Mouse (Mus musculus) C2C12 (cell line): ENCODE measurements around the gene Ptprt.

Experiments used
- CTCF ChIP-seq: IDR thresholded peaks from one replicate; pipeline ENCODE4 v1.5.1; 2011; ENCODE audit not compliant: control insufficient read depth, insufficient read depth, insufficient read length
- MAX ChIP-seq: IDR thresholded peaks from one replicate; pipeline ENCODE4 v1.6.1; 2011; ENCODE audit warnings: mild to moderate bottlenecking, control low read depth
- USF1 ChIP-seq: IDR thresholded peaks from one replicate; pipeline ENCODE4 v1.6.1; 2011; ENCODE audit warnings: low read depth, mild to moderate bottlenecking, control low read depth, moderate library complexity

- TF ChIP-seq CTCF (no peak), MAX (no peak), USF1 (no peak)
These were observed 719.0 kb downstream of the Ptprt start for GRCm38 (mm10) chr2:161941991-161942390.
